Mouse (Mus musculus) urinary bladder, postnatal 10 days (tissue): Measurements from ENCODE around the gene Zfp341.

ENCODE experiments used
- DNase-seq: peaks from one replicate; pipeline ENCODE4 v3.0.0; 2022; ENCODE audit warnings: low spot score

The Zfp341 gene

GRCm38 (mm10) chr2:154613118-154614115, at the start of gene Zfp341, which contains the start of gene 4930519P11Rik:
Gene Zfp341 (plus strand): TSS chr2:154613297.
Gene 4930519P11Rik (minus strand): TSS chr2:154613437.
- DNase-seq = peak; percentile 52

- DNase-seq = no peak
These were observed 49.4 kb upstream of the Zfp341 start for GRCm38 (mm10) chr2:154563612-154564170.

DNA sequence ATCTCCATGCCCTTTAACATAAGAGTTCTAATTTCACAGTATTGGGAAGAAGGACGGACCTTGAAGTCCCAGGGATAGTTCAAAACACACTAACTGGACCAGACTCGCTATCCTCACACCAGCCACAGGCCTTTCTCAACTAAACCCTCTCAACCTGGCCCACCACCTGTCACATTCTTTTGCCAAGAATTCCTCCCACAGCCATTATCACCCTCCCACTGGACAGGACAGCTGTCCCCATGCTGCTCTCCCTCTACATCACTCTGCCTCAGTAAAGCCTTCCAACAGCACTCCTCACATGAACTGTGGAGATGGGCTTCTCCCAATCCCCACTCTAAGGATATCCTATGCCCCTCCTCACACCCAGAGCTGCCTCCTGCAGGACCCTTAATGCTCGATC, 47.5 kb upstream of the Zfp341 start:
- DNase-seq = no peak

- DNase-seq = no peak
These were observed 46.5 kb upstream of the Zfp341 start for GRCm38 (mm10) chr2:154566641-154567040.

- no peak for DNase-seq
These were observed 45.3 kb upstream of the Zfp341 start for GRCm38 (mm10) chr2:154567766-154568165.

- DNase-seq = no peak
These were observed 44.6 kb upstream of the Zfp341 start for GRCm38 (mm10) chr2:154568329-154569070.

GRCm38 (mm10) chr2:154569071-154569748, 43.9 kb upstream of the Zfp341 start:
- DNase-seq = no peak

- DNase-seq = peak; percentile 79
These were observed 43.2 kb upstream of the Zfp341 start, which contains the start of gene E2f1 for GRCm38 (mm10) chr2:154569836-154570286. Gene E2f1 (minus strand): TSS chr2:154569892.

GRCm38 (mm10) chr2:154570666-154571065, 42.4 kb upstream of the Zfp341 start:
- no peak for DNase-seq

DNA sequence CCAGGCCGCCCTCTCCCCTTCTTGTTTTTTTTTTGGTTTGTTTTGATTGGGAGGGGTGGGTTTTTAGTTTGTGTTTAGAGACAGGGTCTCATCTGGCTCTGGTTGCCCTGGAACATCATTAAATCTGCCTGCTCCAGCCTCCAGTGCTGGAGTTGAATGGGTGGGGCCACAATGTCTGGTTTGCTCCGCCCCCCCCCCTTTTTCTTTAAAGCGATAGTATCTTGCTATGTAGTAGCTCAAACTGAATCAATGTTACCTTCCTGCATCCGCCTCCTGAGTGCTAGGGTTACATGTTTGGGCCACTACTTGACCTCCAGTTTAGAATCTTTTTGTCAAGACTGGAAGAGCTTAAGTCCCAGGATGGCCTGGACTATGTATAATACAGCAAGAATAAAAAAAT, 41.8 kb upstream of the Zfp341 start:
- no peak for DNase-seq

DNA sequence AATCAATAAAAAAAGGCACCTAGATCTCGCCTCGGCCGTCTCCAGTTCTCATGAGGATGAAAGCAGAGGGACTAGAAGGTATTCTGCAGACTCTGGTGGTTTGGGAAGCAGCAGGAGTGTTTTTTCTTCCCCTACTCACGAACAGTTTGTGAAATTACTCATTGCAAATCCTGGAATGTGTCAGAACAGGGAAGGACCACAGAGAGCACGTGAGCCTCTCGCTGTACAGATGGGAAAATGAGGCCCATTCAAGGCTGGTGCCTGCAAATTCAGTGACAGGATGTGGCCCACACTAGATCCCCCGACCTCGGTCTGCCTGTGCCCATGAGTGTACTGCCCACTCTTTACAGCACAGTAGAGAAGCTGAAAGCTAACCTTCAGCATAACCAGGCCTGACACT, 41.1 kb upstream of the Zfp341 start:
- DNase-seq = no peak

GRCm38 (mm10) chr2:154572996-154573395, 40.1 kb upstream of the Zfp341 start:
- DNase-seq = no peak

GRCm38 (mm10) chr2:154574271-154574670, 38.8 kb upstream of the Zfp341 start:
- no peak for DNase-seq

DNA sequence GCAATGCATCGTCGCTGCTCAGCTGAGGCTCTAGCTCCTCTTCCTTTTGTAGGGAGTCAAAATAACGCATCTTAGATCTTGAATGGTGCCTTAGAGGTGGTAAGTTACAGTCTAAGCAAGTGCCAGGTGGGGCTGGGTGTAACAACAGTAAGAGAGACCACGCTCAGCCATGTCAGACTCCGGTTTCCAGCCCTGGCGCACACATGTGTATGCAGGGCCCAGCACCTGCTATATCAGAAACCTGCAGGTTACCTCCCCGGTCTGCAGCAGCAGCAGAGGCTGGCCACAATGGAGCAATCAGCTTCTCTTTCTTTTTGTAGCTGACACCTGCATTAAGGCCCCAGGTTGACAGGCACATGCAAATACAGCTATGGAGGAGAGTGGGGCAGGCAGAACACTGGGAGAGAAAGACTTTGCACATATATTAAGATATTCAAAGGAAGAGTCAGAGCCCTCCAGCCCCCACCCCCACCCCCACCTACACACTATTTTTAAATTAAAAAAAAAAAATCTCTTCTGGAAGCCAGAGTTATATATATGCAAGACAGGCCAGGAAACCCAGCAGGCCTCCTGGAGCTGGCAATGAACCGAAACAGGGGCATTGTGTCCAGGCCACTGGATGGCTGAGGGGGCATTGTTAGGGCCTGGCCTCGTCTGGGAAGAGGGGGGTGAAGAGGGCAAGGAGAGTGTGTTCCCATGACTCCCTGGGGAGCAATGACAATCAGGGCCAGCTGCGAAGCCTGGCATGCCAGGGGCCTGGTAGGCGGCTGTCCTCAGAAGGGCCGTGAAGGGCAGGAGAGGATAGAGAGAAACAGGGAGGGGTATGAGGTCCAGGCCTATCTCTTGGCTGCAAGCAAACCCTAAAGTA, 36.0 kb upstream of the Zfp341 start:
- DNase-seq = no peak

GRCm38 (mm10) chr2:154577744-154578067, 35.4 kb upstream of the Zfp341 start:
- no peak for DNase-seq

DNA sequence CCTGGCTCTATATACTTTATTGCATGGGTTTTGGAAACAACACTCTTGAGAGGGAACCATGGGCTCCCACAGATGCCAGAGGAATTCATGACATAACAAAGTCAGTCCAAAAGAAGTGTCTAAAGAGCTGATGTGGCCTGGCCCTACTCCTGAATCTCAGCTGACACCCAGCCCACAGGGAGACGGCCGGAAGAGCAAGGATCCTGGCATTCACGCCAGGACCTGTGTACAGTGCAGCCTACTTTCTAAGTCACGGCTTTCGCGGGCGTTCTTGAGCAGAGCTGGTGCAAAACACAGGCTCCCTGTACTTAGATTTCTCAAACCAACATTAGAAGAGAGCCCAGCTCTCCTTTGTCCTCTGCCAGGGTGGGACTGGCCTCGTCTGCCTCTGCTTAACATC, 32.5 kb upstream of the Zfp341 start:
- no peak for DNase-seq

DNA sequence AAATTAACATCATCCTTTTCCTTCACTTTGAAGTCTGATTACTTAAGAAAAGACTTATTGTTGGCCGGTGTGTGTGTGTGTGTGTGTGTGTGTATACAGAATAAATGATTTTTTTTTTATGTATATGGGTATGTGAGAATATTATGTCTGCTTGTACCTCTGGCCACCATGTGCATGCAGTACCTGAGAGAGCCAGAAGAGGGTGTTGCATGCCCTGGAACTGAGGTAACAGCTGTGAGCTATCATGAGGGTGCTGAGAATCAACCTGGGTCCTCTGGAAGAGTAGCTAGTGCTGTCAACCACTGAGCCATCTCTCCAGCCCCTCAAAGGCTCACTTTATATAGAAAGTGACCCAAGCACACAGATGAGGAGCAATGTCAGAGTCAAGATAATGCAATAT, 31.7 kb upstream of the Zfp341 start:
- no peak for DNase-seq

GRCm38 (mm10) chr2:154583906-154584872, 28.9 kb upstream of the Zfp341 start:
- DNase-seq = no peak

GRCm38 (mm10) chr2:154584931-154585601, 28.0 kb upstream of the Zfp341 start:
- DNase-seq = no peak
